Mouse (Mus musculus) midbrain, embryonic 14.5 days (tissue): Measurements from ENCODE around the gene Mpdu1. TPM values are rescaled to one million over a fixed set of nuclear protein-coding genes. Genes with fewer than 3 reads are reported as not detected.

ENCODE experiments used
- ATAC-seq: fragments of 200-750 bp; cut with Nextera tagmentation; 2 replicates; pipeline ENCODE4 v1.8.0; 2017; ENCODE audit warnings: moderate number of reproducible peaks, moderate library complexity; ENCODE audit not compliant: low FRiP score, low TSS enrichment
- DNase-seq: peaks from one replicate; pipeline ENCODE4 v3.0.0-alpha.2; 2015
- H3K27ac ChIP-seq: fragments of 300-500 bp; sonication (generic); replicated peaks from 2 replicates; pipeline ENCODE4 v1.5.1; 2014; ENCODE audit warnings: mild to moderate bottlenecking, low read depth, low read length, moderate library complexity
- H3K27me3 ChIP-seq: fragments of 300-500 bp; sonication (generic); 2 replicates; pipeline ENCODE4 v1.6.1; 2014; ENCODE audit warnings: low read length, control low read depth, mixed read lengths; ENCODE audit not compliant: control insufficient read depth, insufficient read depth
- H3K36me3 ChIP-seq: fragments of 300-500 bp; sonication (generic); 2 replicates; pipeline ENCODE4 v1.6.1; 2014; ENCODE audit warnings: low read length, control low read depth; ENCODE audit not compliant: control insufficient read depth, insufficient read depth
- H3K4me1 ChIP-seq: fragments of 300-500 bp; sonication (generic); 2 replicates; pipeline ENCODE4 v1.6.1; 2014; ENCODE audit warnings: mild to moderate bottlenecking, antibody characterized with exemption, low read length, control low read depth; ENCODE audit not compliant: control insufficient read depth, insufficient read depth
- H3K4me2 ChIP-seq: fragments of 300-500 bp; sonication (generic); 2 replicates; pipeline ENCODE4 v1.6.1; 2014; ENCODE audit warnings: mild to moderate bottlenecking, low read length, moderate library complexity
- H3K4me3 ChIP-seq: fragments of 300-500 bp; sonication (generic); replicated peaks from 2 replicates; pipeline ENCODE4 v1.5.1; 2014; ENCODE audit warnings: low read depth, low read length
- H3K9ac ChIP-seq: fragments of 300-500 bp; sonication (generic); replicated peaks from 2 replicates; pipeline ENCODE4 v1.6.1; 2014; ENCODE audit warnings: mild to moderate bottlenecking, low read length, moderate library complexity
- H3K9me3 ChIP-seq: fragments of 300-500 bp; sonication (generic); 2 replicates; pipeline ENCODE4 v1.6.1; 2016; ENCODE audit warnings: low read length, control low read depth, mixed read lengths; ENCODE audit not compliant: control insufficient read depth
- WGBS: fragments of 180-500 bp; shearing (Covaris S2); extraction: QIAGEN DNeasy Blood & Tissue Kit; methylation state at CpG from one replicate; pipeline ENCODE4 v1.1.7; 2014; 5-methylcytosine and 5-hydroxymethylcytosine counted together
- microRNA counts: library from miRNA; unstranded; fragments of <30 nt; microRNA quantifications from one replicate; lab custom pipeline; 2016
- microRNA-seq: library from miRNA; unstranded; fragments of <30 nt; microRNA quantifications from one replicate; pipeline ENCODE4, GENCODE M21; 2016
- polyA plus RNA-seq: library from polyadenylated mRNA; unstranded; fragments of >200 nt; fragmentation: Nextera tagmentation; extraction: Ambion mirVana; gene quantifications from 2 replicates; pipeline ENCODE4 v1.2.1, GENCODE M21; 2014

Gene Mpdu1
- polyA plus RNA-seq, 1 experiment from 2014 or later: 64.0 TPM

DNA sequence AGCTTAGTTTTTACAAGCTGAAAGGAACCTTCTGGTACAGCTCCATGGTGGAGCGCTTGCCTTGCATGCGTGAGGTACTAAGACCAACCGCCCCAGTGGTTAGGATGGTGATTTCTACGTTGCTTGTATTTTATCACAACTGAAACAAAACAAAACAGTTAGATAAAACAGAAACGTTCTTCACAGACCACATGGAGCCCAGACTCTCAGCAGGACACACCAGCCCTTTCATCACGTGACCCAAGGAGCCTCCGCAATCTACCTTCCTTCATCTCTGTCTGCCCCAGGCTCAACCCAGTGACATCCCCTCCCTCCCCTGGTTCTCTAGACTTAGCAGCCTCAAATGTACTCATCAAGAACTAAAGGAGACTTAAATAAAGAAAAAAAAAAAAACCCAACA, 53.0 kb downstream of the Mpdu1 start:
- DNase-seq: no peak
- H3K9me3 ChIP-seq: no peaks in the 10 kb centered on the region
- H3K27me3 ChIP-seq: no peaks in the 10 kb centered on the region
- no peak overlapping the region for H3K4me2 ChIP-seq
- H3K27ac ChIP-seq: no peak overlapping the region
- ATAC-seq: no peak
- no peaks in the 10 kb centered on the region for H3K36me3 ChIP-seq
- no peak overlapping the region for H3K9ac ChIP-seq
- H3K4me3 ChIP-seq: no peak overlapping the region
- WGBS: 64% methylated on average over 7 of the region's 7 CpGs
- H3K4me1 ChIP-seq: peaks cover 10% of the 10 kb centered on the region

DNA sequence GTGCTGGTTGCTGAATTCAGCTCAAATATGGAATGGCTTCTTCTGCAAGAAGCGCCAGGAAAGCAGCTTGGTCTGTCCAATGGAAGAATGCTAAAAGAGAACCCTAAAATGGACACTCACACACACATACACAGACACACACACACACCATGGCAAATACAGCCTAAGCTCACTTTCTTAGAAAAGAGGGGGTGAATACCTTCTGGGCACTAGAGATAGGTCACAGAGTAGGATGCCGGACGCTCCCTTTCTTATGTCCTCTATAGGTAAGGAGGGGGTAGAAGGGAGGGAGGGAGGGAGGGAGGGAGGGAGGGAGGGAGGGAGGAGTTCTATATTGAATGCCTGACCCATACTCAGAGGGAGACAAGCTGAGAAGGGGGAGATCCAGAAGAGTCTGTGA, 53.9 kb downstream of the Mpdu1 start:
- H3K4me3 ChIP-seq: no peak overlapping the region
- no peak overlapping the region for H3K27ac ChIP-seq
- peaks cover 18% of the 10 kb centered on the region for H3K4me1 ChIP-seq
- no peaks in the 10 kb centered on the region for H3K27me3 ChIP-seq
- no peak overlapping the region for H3K9ac ChIP-seq
- no peaks in the 10 kb centered on the region for H3K36me3 ChIP-seq
- no peak for DNase-seq
- 94% methylated on average over 3 of the region's 3 CpGs for WGBS
- no peak overlapping the region for H3K4me2 ChIP-seq
- H3K9me3 ChIP-seq: no peaks in the 10 kb centered on the region
- ATAC-seq: no peak

DNA sequence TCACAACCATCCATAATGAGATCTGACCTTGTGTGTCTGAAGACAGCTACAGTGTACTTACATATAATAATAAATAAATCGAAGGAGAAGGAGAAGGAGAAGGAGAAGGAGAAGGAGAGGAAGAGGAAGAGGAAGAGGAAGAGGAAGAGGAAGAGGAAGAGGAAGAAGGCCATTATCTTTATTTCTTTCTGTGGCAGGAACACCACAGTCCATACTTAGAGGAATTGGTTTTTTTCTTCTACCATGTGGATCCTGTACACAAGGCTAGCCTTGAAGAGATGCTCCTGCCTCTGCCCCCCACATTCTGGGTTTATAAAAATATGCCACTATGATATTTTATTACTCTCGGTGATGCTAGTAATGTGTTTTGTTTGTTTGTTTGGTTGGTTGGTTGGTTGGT, 55.6 kb downstream of the Mpdu1 start:
- Histone ChIP-seq H3K4me2 (no peak overlapping the region; the same call in 1 of the 2 replicates), H3K9ac (no peak overlapping the region), H3K36me3 (peaks cover 3% of the 10 kb centered on the region; the same call in 1 of the 2 replicates), H3K4me1 (peaks cover 21% of the 10 kb centered on the region), H3K9me3 (no peaks in the 10 kb centered on the region), H3K4me3 (no peak overlapping the region), H3K27ac (no peak overlapping the region), H3K27me3 (no peaks in the 10 kb centered on the region)
- ATAC-seq (no peak), DNase-seq (no peak)
- WGBS: 85% methylated on average over 2 of the region's 2 CpGs

MicroRNA genes within 50 kb of the gene (microRNA counts, 519-probe panel; counts per million panel counts)
- microRNA mmu-miR-1934 (lab: Ali Mortazavi, UCI) (not detected), microRNA mmu-miR-467f (lab: Ali Mortazavi, UCI) (3,868 counts per million, percentile 23 among the panel's probes with 10 or more counts)

Small RNAs within 50 kb of the gene (microRNA-seq; reads per million reads assigned to microRNA genes)
- gene Mir1934: 3.4 reads per million, percentile 21 among the genes with 10 or more reads in this experiment
- gene Mir467f: not detected

Other genes starting within 250 kb of the Mpdu1 start
- 41.1 and 41.2 TPM in 2 replicates for gene Kdm6b, start 249.0 kb downstream of the Mpdu1 start, polyA plus RNA-seq
- 4.8 and 5.7 TPM in 2 replicates for gene Dnah2, start 113.5 kb downstream of the Mpdu1 start, polyA plus RNA-seq
- 40.7 and 109 TPM in 2 replicates for gene Efnb3, start 102.4 kb downstream of the Mpdu1 start, polyA plus RNA-seq
- 22.5 and 22.7 TPM in 2 replicates for gene Wrap53, start 82.4 kb downstream of the Mpdu1 start, polyA plus RNA-seq
- 66.1 and 69.2 TPM in 2 replicates for gene Trp53, start 82.3 kb downstream of the Mpdu1 start, polyA plus RNA-seq
- gene Atp1b2, start 56.7 kb downstream of the Mpdu1 start, polyA plus RNA-seq: 46.5 and 46.7 TPM in 2 replicates
- gene Shbg, start 44.7 kb downstream of the Mpdu1 start, polyA plus RNA-seq: not detected in 2 replicates
- gene Sat2, start 40.6 kb downstream of the Mpdu1 start, polyA plus RNA-seq: 21.6 and 22.5 TPM in 2 replicates
- gene Fxr2, start 29.7 kb downstream of the Mpdu1 start, polyA plus RNA-seq: 35.9 and 38.4 TPM in 2 replicates
- not detected in 2 replicates for gene Sox15, start 7.3 kb downstream of the Mpdu1 start, polyA plus RNA-seq
- gene Cd68, start 3.5 kb upstream of the Mpdu1 start, polyA plus RNA-seq: 3.7 and 7.9 TPM in 2 replicates
- gene Eif4a1, start 9.8 kb upstream of the Mpdu1 start, polyA plus RNA-seq: 707 and 863 TPM in 2 replicates
- gene Senp3, start 19.4 kb upstream of the Mpdu1 start, polyA plus RNA-seq: 93.3 and 103 TPM in 2 replicates
- 0.16 and 0.25 TPM in 2 replicates for gene Tnfsf13, start 23.1 kb upstream of the Mpdu1 start, polyA plus RNA-seq
- gene Tnfsf12, start 33.2 kb upstream of the Mpdu1 start, polyA plus RNA-seq: 1.6 and 3.0 TPM in 2 replicates
- gene Tnfsfm13, start 33.5 kb upstream of the Mpdu1 start, polyA plus RNA-seq: 0.51 and 1.1 TPM in 2 replicates
- 20.0 and 30.7 TPM in 2 replicates for gene Polr2a, start 96.0 kb upstream of the Mpdu1 start, polyA plus RNA-seq
- gene Slc35g3, start 99.3 kb upstream of the Mpdu1 start, polyA plus RNA-seq: 0.14 TPM in 1 of 2 replicates, not detected in the other
- gene Zbtb4, start 103.3 kb upstream of the Mpdu1 start, polyA plus RNA-seq: 3.8 and 4.2 TPM in 2 replicates
- gene Chrnb1, start 133.3 kb upstream of the Mpdu1 start, polyA plus RNA-seq: 0.80 and 1.3 TPM in 2 replicates
- 3.2 and 3.6 TPM in 2 replicates for gene Fgf11, start 139.2 kb upstream of the Mpdu1 start, polyA plus RNA-seq
- 0.58 and 0.82 TPM in 2 replicates for gene Tmem102, start 143.0 kb upstream of the Mpdu1 start, polyA plus RNA-seq
- gene Gm39566, start 152.7 kb upstream of the Mpdu1 start, polyA plus RNA-seq: not detected in 2 replicates
- not detected in 2 replicates for gene Spem2, start 155.8 kb upstream of the Mpdu1 start, polyA plus RNA-seq
- gene Spem1, start 159.5 kb upstream of the Mpdu1 start, polyA plus RNA-seq: 0.49 and 0.85 TPM in 2 replicates
- 25.1 and 32.4 TPM in 2 replicates for gene Nlgn2, start 175.1 kb upstream of the Mpdu1 start, polyA plus RNA-seq
- 313 and 417 TPM in 2 replicates for gene Tmem256, start 175.9 kb upstream of the Mpdu1 start, polyA plus RNA-seq
- 41.3 and 51.9 TPM in 2 replicates for gene Plscr3, start 183.7 kb upstream of the Mpdu1 start, polyA plus RNA-seq
- not detected in 2 replicates for gene Tnk1, start 196.1 kb upstream of the Mpdu1 start, polyA plus RNA-seq
- not detected in 2 replicates for gene Tmem95, start 215.4 kb upstream of the Mpdu1 start, polyA plus RNA-seq
- 0.74 and 1.0 TPM in 2 replicates for gene Kctd11, start 218.8 kb upstream of the Mpdu1 start, polyA plus RNA-seq
- gene Acap1, start 232.9 kb upstream of the Mpdu1 start, polyA plus RNA-seq: 0.17 and 0.30 TPM in 2 replicates
- 9.4 and 13.0 TPM in 2 replicates for gene 2810408A11Rik, start 238.3 kb upstream of the Mpdu1 start, polyA plus RNA-seq
- 27.5 and 29.0 TPM in 2 replicates for gene Neurl4, start 238.4 kb upstream of the Mpdu1 start, polyA plus RNA-seq